Mouse (Mus musculus) bone marrow, adult 2 months (tissue): ENCODE measurements around the gene Shank3.

ENCODE experiments used
- CTCF ChIP-seq: fragments of 200-500 bp; IDR thresholded peaks from 2 replicates; pipeline ENCODE4 v1.5.1; 2011; ENCODE audit warnings: low read length, control low read depth; ENCODE audit not compliant: control insufficient read depth, insufficient read depth
- POLR2A ChIP-seq: fragments of 200-500 bp; IDR thresholded peaks from 2 replicates; pipeline ENCODE4 v1.6.1; 2011; ENCODE audit warnings: low read depth, mild to moderate bottlenecking, control low read depth, low read length, borderline replicate concordance; ENCODE audit not compliant: control insufficient read depth

GRCm38 (mm10) chr15:89504838-89505237 is 5.4 kb downstream of the Shank3 start:
- TF ChIP-seq CTCF (no peak), POLR2A (no peak)
